Mouse (Mus musculus) embryonic facial prominence, embryonic 10.5 days (tissue): ENCODE measurements at regions not wholly inside any gene's neighbourhood (a gene's known extent, or its start where the extent isn't known, plus 50 kb on each side); places are given as distances from the start of the nearest gene placed in this dataset.

Experiments
- DNase-seq: peaks from one replicate; pipeline ENCODE4 v3.0.0-alpha.2; 2017; ENCODE audit warnings: low spot score
- H3K27ac ChIP-seq: fragments of 300-500 bp; sonication (generic); replicated peaks from 2 replicates; pipeline ENCODE4 v1.5.1; 2016; ENCODE audit warnings: mild to moderate bottlenecking
- H3K27me3 ChIP-seq: fragments of 300-500 bp; sonication (generic); replicated peaks from 2 replicates; pipeline ENCODE4 v1.6.1; 2016; ENCODE audit warnings: low read depth, mild to moderate bottlenecking; ENCODE audit not compliant: poor library complexity, severe bottlenecking
- H3K36me3 ChIP-seq: fragments of 300-500 bp; sonication (generic); replicated peaks from 2 replicates; pipeline ENCODE4 v1.6.1; 2016; ENCODE audit warnings: mild to moderate bottlenecking, moderate library complexity
- H3K4me1 ChIP-seq: fragments of 300-500 bp; sonication (generic); 2 replicates; pipeline ENCODE4 v1.6.1; 2016
- H3K4me3 ChIP-seq: fragments of 300-500 bp; sonication (generic); 2 replicates; pipeline ENCODE4 v1.5.1; 2016; ENCODE audit warnings: mild to moderate bottlenecking, moderate library complexity
- H3K9me3 ChIP-seq: fragments of 300-500 bp; sonication (generic); 2 replicates; pipeline ENCODE4 v1.6.1; 2016; ENCODE audit warnings: mild to moderate bottlenecking
- WGBS: fragments of 180-500 bp; shearing (Covaris S2); methylation state at CpG from one replicate; pipeline ENCODE4 v1.1.7; 2016; 5-methylcytosine and 5-hydroxymethylcytosine counted together

DNA sequence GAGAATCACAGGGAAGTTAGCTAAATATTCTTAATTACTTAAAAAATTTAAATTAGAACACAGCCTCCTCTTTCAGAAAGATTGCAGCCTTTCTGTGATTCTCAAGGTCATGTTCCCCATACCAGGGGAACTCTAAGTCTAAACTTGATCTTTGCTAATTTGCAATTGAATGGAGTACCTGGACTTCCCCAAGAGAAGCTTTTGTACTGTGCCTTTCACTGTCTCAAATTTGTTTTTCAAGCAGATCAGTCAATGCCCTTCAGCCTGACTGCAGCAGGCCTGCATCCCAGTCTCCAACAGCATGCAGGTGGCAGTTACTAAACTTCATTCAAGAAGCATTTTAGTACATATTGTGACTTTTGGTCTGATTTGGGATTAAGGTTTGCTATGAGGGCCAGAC, 611.8 kb downstream of the Snca start:
- no peaks in the 10 kb centered on the region for H3K4me1 ChIP-seq
- H3K4me3 ChIP-seq, result no peak overlapping the region
- H3K9me3 ChIP-seq, result no peaks in the 10 kb centered on the region
- no peaks in the 10 kb centered on the region for H3K36me3 ChIP-seq
- H3K27me3 ChIP-seq, result no peaks in the 10 kb centered on the region
- no peak overlapping the region for H3K27ac ChIP-seq
- no peak for DNase-seq

DNA sequence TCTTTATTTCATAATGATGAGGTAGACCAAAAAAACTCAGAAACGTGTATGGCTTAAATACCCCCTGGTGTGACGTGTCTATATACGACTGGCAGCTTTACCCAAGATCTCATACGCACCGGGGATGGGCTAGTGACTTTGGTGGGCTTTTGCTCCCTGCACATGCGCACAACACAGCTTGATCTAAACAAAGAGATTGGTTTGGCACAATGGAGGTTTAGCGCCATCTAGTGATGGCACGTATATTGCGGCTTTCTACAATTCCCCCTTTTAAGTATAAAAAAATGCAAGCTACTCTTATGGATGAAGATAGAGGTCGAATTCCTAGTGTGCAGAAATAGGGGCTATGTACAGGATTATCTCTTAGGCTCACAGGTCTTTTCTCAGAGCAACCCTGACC, 628.1 kb downstream of the Snca start:
- H3K4me1 ChIP-seq, result no peaks in the 10 kb centered on the region
- no peak overlapping the region for H3K27ac ChIP-seq

More for the DNA sequence above, 628.1 kb downstream of the Snca start:
- Histone ChIP-seq H3K27me3 (no peaks in the 10 kb centered on the region), H3K4me3 (no peak overlapping the region), H3K9me3 (peaks cover 13% of the 10 kb centered on the region; the same call in 1 of the 2 replicates), H3K36me3 (no peaks in the 10 kb centered on the region)
- 76% methylated on average over 10 of the region's 10 CpGs for WGBS
- peak; percentile 67 for DNase-seq
